Mouse (Mus musculus): ENCODE measurements around the gene Gast. TPM values are rescaled to one million over a fixed set of nuclear protein-coding genes. Genes with fewer than 3 reads are reported as not detected.

Gast gene
- polyA plus RNA-seq, 1 experiment, result not detected

GRCm38 (mm10) chr11:100385016-100385415, 50.8 kb downstream of the Gast start:
- 88% methylated on average over 3 of the region's 3 CpGs for WGBS
- Histone ChIP-seq H3K27me3 (ENCODE audit: control insufficient read depth, insufficient read depth, low read length) (no peaks in the 10 kb centered on the region), H3K4me3 (replicated peaks; ENCODE audit: insufficient read depth, low read depth, low read length) (no peak overlapping the region), H3K4me1 (ENCODE audit: control insufficient read depth, insufficient read depth, low read length) (peaks cover 39% of the 10 kb centered on the region), H3K27ac (ENCODE audit: insufficient read depth, low read length) (no peak overlapping the region)
- TF ChIP-seq CTCF (IDR thresholded peaks at IDR 0.05; ENCODE audit: borderline replicate concordance, insufficient read depth, low read depth, low read length) (no peak), POLR2A (IDR thresholded peaks at IDR 0.05; ENCODE audit: borderline replicate concordance, insufficient read depth, low read length) (no peak)
- no peak for DNase-seq

GRCm38 (mm10) chr11:100386586-100386985, 52.4 kb downstream of the Gast start:
- TF ChIP-seq POLR2A (IDR thresholded peaks at IDR 0.05; ENCODE audit: borderline replicate concordance, insufficient read depth, low read length) (no peak), CTCF (IDR thresholded peaks at IDR 0.05; ENCODE audit: borderline replicate concordance, insufficient read depth, low read depth, low read length) (no peak)
- no peak for DNase-seq

More at GRCm38 (mm10) chr11:100386586-100386985, 52.4 kb downstream of the Gast start:
- H3K27ac ChIP-seq (ENCODE audit: insufficient read depth, low read length), result no peak overlapping the region
- peaks cover 52% of the 10 kb centered on the region for H3K4me1 ChIP-seq (ENCODE audit: control insufficient read depth, insufficient read depth, low read length)
- WGBS, result 70% methylated on average over 5 of the region's 5 CpGs
- H3K27me3 ChIP-seq (ENCODE audit: control insufficient read depth, insufficient read depth, low read length), result no peaks in the 10 kb centered on the region
- no peak overlapping the region for H3K4me3 ChIP-seq (replicated peaks; ENCODE audit: insufficient read depth, low read depth, low read length)

Other genes with a start within 250 kb of the Gast start
- gene Krt32, start 246.2 kb upstream of the Gast start, polyA plus RNA-seq (2012; rRNA removed), result not detected in 2 replicates
- gene Krt35, start 238.2 kb upstream of the Gast start, polyA plus RNA-seq (2012; rRNA removed), result not detected in 2 replicates
- gene Krt36, start 228.8 kb upstream of the Gast start, polyA plus RNA-seq (2012; rRNA removed), result not detected in 2 replicates
- not detected in 2 replicates for gene Krt13, start 212.8 kb upstream of the Gast start, polyA plus RNA-seq (2012; rRNA removed)
- 0.08 and 0.35 TPM in 2 replicates for gene Krt15, start 198.5 kb upstream of the Gast start, polyA plus RNA-seq (2012; rRNA removed)
- 0.36 and 0.51 TPM in 2 replicates for gene Krt19, start 185.7 kb upstream of the Gast start, polyA plus RNA-seq (2012; rRNA removed)
- 0.62 and 1.5 TPM in 2 replicates for gene Krt9, start 141.2 kb upstream of the Gast start, polyA plus RNA-seq (2012; rRNA removed)
- gene Krt14, start 126.9 kb upstream of the Gast start, polyA plus RNA-seq (2012; rRNA removed), result 0.11 and 0.13 TPM in 2 replicates
- gene Krt16, start 85.5 kb upstream of the Gast start, polyA plus RNA-seq (2012; rRNA removed), result not detected in 2 replicates
- gene Krt17, start 73.4 kb upstream of the Gast start, polyA plus RNA-seq (2012; rRNA removed), result 0.11 and 0.16 TPM in 2 replicates
- not detected in 2 replicates for gene Krt42, start 64.5 kb upstream of the Gast start, polyA plus RNA-seq (2012; rRNA removed)
- 430 and 502 TPM in 2 replicates for gene Eif1, start 14.5 kb upstream of the Gast start, polyA plus RNA-seq (2012; rRNA removed)
- gene Hap1, start 21.7 kb downstream of the Gast start, polyA plus RNA-seq (2012; rRNA removed), result 105 and 107 TPM in 2 replicates
- 127 and 162 TPM in 2 replicates for gene Jup, start 63.4 kb downstream of the Gast start, polyA plus RNA-seq (2012; rRNA removed)
- gene P3h4, start 80.4 kb downstream of the Gast start, polyA plus RNA-seq (2012; rRNA removed), result 17.6 and 19.6 TPM in 2 replicates
- 8.0 and 8.6 TPM in 2 replicates for gene Fkbp10, start 81.3 kb downstream of the Gast start, polyA plus RNA-seq (2012; rRNA removed)
- gene Nt5c3b, start 107.4 kb downstream of the Gast start, polyA plus RNA-seq (2012; rRNA removed), result 79.9 and 85.7 TPM in 2 replicates
- gene Klhl10, start 107.5 kb downstream of the Gast start, polyA plus RNA-seq (2012; rRNA removed), result 0.46 and 0.49 TPM in 2 replicates
- gene Klhl11, start 138.3 kb downstream of the Gast start, polyA plus RNA-seq (2012; rRNA removed), result 16.1 and 19.1 TPM in 2 replicates
- gene Acly, start 193.6 kb downstream of the Gast start, polyA plus RNA-seq (2012; rRNA removed), result 155 and 156 TPM in 2 replicates
- 0.86 and 0.92 TPM in 2 replicates for gene Ttc25, start 211.2 kb downstream of the Gast start, polyA plus RNA-seq (2012; rRNA removed)
- gene Cnp, start 240.5 kb downstream of the Gast start, polyA plus RNA-seq (2012; rRNA removed), result 547 and 616 TPM in 2 replicates

Measured in cerebellum, adult 2 months (tissue).